Mouse (Mus musculus) lung, postnatal 0 days (tissue): ENCODE data around the gene Atp2b2.

Experiments used
- CTCF ChIP-seq: IDR thresholded peaks from 2 replicates; pipeline ENCODE4 v1.5.1; 2016; ENCODE audit warnings: antibody characterized with exemption, mild to moderate bottlenecking
- EP300 ChIP-seq: IDR thresholded peaks from 2 replicates; pipeline ENCODE4 v1.6.1; 2016; ENCODE audit warnings: antibody characterized with exemption, mild to moderate bottlenecking, control low read depth

DNA sequence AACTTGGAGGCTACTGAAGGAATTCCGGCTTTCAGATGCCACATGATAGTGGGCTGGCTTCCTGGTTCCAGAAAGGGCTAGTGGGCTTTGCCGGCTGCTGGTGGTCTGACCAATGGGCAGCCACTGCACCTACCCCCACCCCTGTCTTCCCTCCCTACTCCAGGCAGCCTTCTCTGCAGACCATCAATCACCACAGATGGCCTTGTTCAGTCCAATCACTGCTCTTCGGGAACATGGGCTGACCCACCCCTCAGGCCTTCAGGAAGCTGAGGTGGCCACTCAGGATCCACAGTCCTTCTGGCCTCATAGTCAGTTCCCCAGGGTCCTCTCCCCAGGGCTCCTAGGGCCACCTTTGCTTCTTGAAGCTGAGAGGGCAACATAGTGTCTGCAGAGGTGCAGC lies 153.2 kb downstream of the Atp2b2 start:
- no peak for TF ChIP-seq CTCF
- no peak for TF ChIP-seq EP300
